Mouse (Mus musculus): ENCODE data around the gene Foxred2.

The Foxred2 gene

DNA sequence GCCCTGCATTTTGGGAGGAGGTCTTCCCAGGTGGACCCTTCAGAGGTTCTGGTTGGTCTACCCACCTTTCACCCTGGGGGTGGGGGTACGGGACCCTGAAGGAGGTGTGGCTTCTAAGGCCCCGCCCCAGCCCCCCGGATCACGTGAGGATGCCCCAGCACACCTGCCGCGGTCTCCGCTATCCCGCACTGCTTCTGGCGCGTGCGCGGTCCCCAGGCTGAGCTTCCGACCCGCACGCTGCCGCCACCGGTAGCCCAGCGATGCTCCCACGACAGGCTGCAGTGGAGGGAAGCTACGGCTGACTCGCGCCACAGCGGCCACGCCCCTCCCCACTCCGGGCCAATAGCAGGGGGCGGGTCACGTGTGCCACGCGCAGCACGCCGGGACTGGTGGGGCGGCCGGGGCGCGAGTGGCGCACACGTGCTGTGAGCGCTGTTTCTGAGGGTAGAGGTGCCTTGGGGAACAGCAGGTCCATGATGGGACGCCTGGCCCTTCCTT is at the start of gene Foxred2:
Gene Foxred2 (minus strand): TSS at position 319 of the 498 bp plus-strand sequence.
- peak; percentile 77 to 84 for DNase-seq (ENCODE audit: low spot score in 2 of 2)

DNA sequence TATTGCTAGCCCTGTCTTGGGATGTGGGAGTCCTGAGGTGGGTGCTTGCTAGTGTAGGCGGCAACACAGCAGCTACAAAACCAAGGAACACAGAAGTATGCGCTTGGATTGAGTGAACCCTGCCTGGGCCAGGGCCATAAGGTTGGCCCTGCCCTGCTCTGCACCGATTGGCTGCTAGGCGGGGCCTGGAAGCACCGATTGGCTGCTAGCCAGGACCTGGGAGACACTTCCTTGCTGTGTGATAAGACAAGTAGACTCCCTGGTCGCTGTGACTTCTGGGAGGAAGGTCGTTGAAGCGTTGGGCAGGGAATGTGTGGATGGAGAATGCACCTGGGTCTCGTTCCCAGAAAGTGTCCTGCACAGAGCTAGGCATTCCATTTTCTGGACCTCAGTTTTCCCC is 47.4 kb upstream of the Foxred2 start:
- DNase-seq (ENCODE audit: low spot score in 2 of 2), result no peak

DNA sequence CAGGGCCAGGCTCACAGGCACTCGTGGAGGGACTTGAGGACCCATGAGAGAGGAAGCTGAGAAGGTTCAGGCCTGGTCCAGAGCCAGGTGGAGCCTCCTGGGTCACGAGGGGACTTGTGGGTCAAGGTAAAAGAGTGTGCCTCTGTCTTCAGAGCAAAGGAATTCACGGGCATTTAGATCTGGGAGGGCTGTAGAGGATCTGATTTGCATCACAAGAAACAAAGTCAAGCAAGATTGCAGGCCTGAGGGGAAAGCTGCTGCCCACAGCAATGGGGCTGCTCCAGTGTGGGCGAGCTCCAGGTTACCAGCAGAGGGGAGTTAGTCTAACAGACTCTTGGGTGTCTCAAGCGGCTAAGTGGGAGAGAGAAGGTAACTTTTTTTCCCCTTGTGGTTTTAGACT is 44.9 kb upstream of the Foxred2 start:
- no peak for DNase-seq (ENCODE audit: low spot score in 2 of 2)

DNA sequence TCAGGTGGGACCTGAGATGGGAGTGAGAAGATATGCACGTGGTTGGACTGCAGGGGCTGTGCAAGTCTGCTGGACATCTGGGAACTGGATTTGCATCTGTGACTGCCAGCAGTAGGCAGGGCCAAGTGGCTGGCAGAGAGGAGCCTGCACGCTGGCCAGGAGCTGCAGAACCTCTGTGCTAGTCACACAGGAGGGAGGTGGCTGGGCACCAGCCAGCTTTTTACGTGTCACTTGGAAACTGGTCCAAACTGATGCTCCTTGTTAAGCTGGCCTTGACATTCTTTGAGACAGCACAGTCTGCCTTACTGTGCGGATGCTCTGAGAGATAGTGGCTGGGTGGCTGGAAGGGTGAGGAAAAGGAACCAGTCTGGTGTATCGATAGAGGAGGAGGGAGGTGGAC is 32.0 kb upstream of the Foxred2 start:
- no peak for DNase-seq (ENCODE audit: low spot score in 2 of 2)

DNA sequence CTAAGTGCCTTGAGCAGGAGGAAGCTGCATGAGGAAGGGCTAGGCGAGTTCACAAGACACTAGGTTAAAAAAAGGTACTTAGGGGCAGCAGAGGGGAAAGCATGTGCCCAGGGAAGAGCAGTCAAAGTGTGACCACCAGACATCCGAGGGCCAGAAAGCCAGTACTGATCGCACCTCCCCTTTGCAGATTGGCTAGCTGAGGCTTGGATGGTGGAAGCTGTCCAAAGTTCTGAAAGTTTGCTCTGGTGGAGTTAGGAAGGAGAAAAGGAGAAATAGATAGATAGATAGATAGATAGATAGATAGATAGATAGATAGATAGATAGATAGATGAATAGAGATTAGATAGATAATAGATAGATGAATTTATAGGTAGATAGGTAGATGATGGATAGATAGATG is 26.9 kb upstream of the Foxred2 start:
- no peak for DNase-seq (ENCODE audit: low spot score in 2 of 2)

DNA sequence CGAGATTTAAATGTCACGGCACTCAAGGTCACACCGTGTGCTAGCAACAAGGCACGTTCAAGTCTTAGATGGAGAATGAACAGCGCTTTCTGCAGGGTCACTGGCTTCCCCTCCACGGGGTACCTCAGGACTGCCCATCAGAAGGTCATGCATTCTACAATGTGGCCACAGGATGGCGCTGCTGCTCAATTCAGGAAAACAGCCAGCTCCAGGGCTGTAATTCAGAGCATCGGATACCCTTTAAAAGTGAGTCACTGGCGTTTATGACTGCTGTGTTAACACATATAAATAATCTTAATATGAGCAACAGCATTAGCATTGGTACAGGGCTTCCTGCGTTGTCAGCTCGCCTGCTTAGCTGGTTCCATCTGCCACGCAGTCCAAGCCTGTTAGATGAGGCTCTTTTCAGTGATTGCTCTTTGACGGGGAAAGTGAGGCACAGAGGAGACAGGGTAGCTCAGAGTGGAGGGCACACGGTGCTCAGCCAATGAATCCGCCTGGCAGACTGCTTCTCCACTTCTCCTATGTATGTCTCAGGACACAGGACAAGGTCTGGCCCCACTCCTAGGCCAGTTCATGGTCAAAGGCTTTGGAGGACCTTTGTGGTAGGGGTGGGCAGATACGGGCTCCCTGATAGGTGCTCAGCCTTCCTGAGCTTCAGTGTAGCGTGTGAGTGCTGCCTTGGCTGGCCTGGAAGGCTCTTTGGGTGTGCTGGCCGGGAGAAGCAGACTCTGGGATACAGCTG is 25.8 kb upstream of the Foxred2 start:
- peak; percentile 50 to 64 for DNase-seq (ENCODE audit: low spot score in 2 of 2)

DNA sequence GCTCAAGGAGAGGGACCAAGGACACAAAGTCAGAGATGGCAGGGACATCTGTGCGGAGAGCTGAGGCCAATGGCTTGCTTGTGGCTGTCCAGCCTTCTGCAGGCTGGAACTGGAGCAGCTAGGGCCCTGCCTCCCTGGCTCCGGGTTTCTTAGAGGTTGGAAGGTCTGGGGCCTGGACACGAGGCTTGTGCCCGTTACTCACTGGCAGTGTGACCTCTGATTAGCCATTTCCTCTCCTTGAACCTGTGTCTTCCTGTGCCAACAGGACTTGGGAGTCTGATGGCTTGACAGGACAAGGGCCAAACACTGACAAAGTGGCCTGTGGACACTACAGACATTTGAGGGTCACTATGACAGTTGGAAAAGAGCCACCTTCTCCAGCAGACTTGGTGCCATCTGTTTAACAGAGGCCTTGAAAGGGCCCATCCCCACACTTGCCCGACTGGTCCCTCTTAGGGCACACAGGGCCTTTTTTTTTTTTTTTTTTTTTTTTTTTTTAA is 24.7 kb upstream of the Foxred2 start:
- DNase-seq (ENCODE audit: low spot score in 2 of 2), result no peak

DNA sequence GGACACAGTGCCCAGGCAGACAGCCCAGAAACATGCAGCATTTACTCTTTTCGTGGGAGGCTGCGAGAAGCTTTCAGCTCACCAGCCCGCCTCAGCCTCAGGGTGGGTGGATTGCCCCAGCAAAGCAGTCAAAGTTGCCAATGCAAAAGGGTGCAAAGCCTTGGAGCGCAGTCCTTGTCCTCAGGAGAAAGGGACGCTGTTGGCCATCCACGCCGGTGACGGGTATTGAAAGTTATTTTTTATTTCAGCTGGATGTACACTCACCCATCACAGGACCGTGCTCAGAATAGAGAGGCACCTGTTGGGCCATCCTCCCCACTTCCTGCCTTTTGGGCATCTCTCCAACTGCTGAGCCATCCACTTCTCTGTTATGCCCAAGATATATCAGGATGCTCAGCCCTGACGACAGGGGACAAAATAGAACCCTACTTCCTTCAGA is 22.9 kb upstream of the Foxred2 start:
- peak; percentile 59 to 81 for DNase-seq (ENCODE audit: low spot score in 2 of 2)

DNA sequence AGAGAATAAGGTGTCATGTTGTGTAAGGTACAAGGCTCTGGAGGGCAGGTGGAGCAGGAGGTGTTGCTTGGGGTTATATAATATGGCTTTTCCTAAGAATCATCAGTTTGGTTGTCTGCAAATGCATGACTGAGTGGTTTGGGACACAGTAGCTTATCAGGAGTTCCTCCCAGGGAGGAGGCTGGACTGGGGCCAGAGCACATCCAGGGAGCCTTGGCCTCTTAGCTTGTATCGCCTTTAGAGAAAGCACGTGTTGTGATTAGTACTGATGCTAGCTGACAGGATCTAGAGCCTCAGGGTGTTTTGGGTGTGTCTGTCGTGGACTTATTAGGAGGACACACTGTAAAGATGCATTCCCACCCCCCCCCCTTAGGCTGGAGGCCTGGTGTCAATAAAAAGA is 21.1 kb upstream of the Foxred2 start:
- no peak for DNase-seq (ENCODE audit: low spot score in 2 of 2)

DNA sequence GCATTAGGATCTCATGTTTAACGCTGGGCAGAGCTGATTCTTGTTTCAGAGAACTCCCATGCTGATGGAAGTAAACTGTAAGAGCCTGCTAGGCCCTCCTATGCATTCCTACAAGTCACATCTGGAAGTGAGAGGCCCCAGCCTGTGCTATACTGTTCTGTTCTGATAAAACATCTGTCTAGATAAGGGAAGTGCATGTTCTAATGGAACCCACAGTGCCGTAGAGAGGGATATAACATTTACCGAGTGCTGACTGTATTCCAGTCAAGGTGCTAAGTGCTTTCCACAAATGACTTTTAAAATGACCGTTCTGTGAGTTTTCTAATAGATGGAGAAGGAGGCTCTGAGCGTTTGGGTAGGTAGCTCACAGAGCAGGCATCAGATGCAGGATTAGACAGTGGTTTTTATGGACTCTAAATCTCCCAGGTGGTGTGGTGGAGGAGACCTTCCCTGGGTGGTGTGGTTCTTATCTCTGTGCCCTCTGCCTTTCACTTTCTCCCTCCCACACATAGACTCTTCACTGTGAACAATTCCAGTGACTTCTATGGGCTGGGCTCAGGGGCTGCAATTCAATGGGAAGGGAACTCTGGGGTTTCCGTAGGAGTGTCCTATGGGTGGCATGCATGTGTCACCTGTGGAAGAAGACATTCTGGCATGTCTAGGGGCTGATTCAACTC is 17.8 kb upstream of the Foxred2 start:
- DNase-seq (ENCODE audit: low spot score in 2 of 2), result no peak

DNA sequence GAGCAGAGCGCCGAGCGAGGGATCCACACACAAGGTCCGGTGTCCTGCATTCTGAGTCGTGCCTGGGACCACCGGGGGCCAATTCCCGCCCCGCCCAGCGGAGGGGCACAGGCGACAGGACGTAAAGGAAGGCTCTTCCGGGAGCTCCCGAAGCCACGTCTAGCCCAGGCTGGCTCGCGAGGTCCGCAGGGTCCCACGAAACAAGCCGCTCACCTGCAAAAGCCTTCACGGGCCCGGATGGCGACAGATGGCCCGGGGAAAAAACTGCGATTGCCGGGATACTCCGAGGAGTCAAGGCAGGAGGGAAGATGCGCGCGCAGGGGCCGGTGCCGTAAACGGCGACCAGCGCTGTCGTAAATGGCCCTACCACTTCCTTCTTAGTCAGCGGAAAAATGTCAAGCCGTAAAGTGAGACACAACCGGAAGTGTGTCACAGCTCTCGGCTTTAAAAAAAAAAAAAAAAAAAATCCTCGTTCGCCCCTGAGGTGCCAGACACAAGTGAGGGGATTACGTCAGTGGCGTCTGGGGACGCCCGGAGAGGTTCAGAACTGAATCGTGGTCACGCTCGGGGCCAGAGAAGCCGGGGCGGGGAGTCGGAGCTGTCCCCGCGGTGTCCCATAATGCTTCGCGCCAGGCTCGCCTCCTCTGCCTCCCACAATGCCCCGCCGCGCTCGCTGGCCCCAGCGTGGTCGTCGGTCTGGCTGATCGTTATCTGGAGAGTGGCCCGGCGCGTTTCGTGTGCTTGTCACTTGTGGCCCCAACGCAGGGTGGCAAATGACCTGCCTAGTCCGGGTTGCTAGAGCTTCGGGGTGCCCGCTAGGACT is 14.2 kb upstream of the Foxred2 start, which contains the start of gene Eif3d:
Gene Eif3d (minus strand): TSS at position 344 of the 823 bp plus-strand sequence.
- DNase-seq (ENCODE audit: low spot score in 2 of 2), result peak; percentile 96 to 99

DNA sequence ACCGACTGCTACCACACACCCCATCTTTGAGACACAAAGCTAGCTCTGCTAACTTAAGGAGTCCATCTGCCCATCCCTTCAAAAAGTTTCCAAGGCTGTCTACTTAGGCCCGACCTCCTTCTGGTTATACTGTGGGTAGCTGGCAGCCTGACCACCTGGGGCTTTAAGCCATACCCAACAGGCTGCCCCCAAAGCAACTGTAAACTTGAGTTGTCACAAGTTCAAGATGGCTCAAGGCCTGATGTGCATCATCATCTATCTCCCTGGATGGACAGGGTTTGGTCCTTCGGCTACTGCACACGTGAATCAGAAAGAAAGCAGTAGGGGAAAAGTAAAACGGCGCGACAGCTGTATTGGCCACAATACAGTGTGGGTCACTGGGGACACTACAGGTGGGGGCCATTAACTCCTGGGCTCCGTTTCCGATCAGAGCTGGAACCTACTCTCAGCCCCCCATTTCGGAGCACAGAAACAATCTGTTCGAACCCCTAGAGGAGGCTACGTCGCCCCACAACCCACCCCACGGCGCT is 13.5 kb upstream of the Foxred2 start:
- no peak for DNase-seq (ENCODE audit: low spot score in 2 of 2)

DNA sequence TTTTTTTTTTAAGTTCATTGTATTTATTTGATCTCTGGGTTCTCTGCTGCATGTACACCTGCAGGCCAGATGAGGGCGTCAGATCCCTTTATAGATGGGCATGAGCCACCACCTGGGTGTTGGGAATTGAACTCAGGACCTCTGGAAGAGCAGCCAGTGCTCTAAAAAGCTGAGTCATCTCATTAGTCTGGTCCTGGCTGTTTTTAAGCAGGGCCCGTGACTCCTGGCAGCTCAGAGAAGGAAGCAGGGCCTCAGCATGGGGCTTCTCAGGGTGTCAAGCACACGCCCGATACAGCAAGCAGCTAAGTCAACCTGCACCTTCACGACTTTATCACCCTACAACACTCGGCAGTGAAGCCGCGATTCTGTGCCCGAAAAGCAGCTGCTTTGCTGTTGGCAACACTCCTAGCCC is 8.6 kb upstream of the Foxred2 start:
- no peak for DNase-seq (ENCODE audit: low spot score in 2 of 2)

DNA sequence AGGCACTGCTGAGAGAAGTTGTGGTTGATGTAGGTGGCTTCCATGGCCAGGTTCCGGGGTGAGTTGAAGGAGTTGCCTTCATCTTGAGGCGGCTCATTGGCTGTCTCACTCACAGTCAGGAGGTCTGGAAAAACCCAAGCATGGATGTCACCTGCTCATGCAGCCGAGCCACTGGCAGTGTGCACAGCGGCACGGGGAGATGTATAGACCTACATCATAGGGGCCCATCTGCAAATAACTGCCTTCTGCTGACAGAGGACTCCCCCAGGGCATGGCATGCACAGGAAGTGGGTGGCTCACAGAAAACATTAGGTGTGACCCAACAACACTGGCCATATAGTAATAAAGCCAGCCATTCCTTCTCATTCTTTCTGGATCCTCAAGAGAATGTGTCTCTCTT is 5.9 kb upstream of the Foxred2 start:
- DNase-seq (ENCODE audit: low spot score in 2 of 2), result no peak

DNA sequence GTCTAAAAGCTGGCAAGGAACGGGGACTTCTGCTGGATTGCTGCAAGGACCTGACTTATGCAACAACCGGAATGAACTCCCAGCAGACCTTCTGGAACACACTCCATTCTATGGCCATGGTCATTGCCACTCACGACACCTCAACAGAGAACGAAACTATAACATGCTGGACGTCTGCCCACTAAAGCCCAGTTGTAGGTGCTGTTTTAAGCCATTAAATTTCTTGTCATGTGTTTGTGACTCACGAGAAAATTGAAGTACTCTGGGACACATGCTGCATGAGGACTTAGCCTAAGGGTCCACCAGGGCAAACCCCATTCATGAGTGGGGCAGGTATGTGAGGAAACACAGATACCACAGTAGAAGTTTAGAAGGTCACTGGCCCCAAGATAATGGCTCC is 4.2 kb upstream of the Foxred2 start:
- no peak for DNase-seq (ENCODE audit: low spot score in 2 of 2)

DNA sequence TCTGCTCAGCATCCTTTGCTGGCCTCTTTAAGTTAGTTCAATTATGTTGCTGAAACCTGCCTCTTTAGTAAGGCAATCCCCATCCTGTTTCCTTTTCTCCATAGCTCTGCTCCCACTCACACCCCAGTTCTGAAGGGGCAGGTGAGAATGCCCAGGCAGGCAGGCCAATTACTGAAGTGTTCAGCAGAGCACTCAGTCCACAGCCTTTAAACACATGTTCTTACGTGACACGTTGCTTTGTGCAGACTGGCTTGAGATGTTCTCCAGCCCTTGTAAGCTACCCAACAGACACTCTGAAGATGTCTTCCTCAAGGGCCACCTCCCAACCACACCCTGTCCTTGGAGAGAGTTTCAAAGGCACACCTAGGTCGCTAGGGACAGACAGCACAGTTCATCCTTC is 1.5 kb upstream of the Foxred2 start:
- DNase-seq (ENCODE audit: low spot score in 2 of 2), result no peak

DNA sequence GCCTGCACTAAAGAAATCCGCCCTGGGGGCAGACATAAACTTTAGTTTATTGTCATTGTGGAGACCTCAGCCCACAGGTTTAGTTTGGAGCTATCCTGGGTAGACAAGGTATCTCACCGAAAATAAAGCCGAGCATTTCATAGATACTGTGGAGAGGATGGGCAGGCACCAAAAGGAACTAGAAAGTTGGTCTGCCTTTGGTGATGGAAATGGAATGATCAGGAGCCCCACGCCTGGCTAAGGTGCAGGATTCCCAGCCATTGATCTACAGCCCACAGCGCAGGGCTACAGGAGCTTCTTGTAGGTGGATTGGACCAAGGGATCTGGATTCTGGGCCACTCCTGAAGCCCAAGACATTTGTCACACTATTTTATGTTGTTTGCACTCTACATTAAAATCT is 1.1 kb upstream of the Foxred2 start:
- no peak for DNase-seq (ENCODE audit: low spot score in 2 of 2)

DNA sequence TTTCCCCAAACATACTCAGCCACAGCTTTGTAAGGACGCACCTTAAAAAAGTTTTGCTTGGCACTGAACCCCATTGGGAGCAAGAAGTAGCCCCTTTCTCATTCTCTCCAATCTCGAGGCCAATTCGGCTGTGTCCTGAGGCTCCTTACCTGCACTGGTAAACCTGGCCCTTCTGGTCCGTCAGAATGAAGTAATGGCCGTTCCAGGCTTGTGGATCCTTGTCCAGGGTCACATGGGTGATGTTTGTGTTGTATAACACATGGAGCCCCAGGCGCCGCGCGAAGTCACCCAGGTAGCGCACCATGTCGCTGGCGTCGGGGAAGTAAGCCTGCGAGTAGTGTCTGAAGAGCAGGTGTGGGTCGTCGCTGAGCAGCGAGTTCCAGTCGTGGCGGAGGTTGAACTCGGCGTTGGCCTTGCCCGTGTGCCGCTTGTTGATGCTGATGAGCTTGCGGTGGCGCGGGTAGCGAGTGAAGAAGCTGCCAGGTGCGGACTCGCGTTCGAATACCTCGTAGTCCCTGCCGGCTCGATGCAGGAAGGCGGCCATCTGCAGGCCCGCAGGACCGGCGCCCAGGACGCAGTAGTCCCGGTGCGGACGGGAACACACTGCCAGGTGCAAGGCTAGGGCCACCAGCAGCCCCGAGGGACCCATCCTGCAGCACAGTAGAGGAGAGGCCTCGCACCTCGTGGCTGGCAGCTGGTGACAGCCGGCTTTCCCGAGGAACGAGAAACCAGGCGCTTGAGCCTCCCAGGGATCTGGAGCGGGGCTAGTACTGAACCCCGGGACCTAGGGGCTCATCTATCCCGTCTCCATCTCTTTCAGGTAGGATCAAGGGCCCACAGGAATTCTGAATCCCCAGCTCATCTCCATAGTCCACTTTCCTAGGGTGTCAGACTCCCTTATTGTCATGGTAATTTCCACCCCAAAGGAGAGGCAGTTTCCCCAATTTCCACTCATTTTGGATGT is 800 bp downstream of the Foxred2 start:
- DNase-seq (ENCODE audit: low spot score in 2 of 2), result peak in 1 of 2 experiments; percentile 26

DNA sequence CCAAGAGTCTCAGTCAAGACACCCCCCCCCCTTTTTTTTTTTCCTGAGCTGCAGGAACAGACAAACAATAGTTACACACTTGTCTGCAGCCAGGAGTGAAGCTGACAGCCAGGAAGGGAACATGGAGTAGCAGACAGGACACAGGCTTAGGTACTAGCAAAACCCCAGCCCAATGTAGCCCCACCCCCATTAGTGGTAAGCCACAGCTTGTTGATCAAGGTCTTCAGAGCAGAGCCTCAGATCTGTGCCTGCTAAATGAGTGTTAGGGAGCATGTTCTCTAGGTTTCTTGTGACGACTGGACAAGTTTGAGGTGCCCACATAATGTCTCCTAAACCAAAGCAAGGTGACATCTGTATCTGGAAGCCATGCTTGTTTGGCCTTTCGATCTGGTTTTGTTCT is 2.2 kb downstream of the Foxred2 start:
- no peak for DNase-seq (ENCODE audit: low spot score in 2 of 2)

DNA sequence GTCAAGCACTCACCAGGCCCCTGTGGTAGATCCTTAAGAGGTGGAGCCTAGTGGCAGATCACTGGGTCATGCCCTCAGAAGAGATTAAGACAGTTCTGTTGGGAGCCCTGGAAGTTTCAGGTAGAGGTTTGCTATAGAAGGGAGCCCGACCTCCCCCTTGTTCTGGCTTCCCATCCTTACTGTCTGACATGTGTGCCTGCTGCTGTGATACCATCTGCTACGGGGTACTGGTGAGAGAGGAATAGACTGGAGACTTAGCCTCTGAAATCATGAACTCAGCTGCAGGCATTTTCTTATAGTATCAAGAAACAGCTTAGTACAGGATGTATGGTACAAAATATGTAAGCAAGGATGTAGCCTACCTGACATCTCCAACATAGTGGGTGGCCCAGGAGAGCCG is 3.6 kb downstream of the Foxred2 start:
- DNase-seq (ENCODE audit: low spot score in 2 of 2), result no peak

DNA sequence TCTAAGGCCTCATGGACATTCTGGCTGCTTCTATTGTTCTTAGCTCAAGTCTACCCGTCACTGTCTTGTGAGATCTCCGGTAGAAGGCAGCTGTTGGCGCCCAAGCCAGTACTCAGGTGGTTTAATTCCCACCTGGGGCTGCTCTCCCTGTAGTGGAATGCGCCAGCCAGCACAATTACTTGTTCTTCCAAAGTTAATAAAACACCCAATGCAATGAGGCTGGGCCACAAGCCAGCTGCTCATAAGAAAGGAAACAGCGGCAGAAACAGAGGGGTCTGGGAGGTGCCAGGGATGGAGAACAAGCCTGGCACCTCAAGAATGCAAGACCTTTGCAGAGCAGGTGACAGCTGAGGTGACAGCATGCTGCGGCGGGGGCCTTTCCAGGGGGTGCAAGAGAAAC is 7.5 kb downstream of the Foxred2 start:
- DNase-seq (ENCODE audit: low spot score in 2 of 2), result no peak
